Mouse (Mus musculus) ES-CJ7 (cell line): ENCODE measurements around the gene Magi1.

ENCODE experiments used
- DNase-seq: peaks from one replicate; pipeline ENCODE4 v3.0.0; 2011; ENCODE audit warnings: low read depth, low spot score

The Magi1 gene

GRCm38 (mm10) chr6:94162918-94163317 is 120.8 kb downstream of the Magi1 start:
- no peak for DNase-seq

GRCm38 (mm10) chr6:94159256-94159655 is 124.5 kb downstream of the Magi1 start:
- no peak for DNase-seq

DNA sequence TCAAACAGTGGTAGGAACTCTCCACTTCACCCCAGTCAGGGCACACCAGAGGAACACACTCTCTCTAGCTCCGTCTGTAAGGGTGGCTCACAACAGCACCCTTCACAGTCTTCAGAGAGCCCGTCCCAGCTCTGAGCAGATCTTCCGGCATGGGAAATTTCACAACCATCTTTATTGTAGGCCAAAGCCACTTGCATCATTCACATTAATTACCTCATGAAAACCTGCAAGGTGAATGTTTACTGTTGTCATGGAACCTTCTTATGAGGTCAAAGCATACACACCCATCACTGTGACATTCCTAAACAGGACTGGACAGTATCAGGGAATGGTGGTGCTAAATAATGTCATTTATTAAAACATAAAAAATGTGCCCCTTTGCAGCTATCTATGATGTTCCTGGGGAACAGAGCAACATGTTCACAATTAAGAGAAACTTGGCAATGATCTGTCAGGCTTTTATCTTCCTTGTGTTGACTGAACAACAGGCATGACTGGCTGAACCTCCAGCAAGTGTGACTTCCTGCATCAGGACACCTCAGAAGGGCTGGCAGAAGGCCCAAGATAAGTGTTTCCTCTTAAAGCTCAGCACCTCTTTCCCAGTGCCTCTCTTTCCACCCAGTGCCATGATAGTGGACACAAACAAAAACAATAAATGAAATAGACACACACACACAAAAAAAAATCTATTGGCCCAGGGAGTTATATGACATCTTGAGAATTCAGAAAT is 125.4 kb downstream of the Magi1 start:
- DNase-seq, result no peak

- DNase-seq, result no peak
These were observed 127.7 kb downstream of the Magi1 start for GRCm38 (mm10) chr6:94155996-94156395.

DNA sequence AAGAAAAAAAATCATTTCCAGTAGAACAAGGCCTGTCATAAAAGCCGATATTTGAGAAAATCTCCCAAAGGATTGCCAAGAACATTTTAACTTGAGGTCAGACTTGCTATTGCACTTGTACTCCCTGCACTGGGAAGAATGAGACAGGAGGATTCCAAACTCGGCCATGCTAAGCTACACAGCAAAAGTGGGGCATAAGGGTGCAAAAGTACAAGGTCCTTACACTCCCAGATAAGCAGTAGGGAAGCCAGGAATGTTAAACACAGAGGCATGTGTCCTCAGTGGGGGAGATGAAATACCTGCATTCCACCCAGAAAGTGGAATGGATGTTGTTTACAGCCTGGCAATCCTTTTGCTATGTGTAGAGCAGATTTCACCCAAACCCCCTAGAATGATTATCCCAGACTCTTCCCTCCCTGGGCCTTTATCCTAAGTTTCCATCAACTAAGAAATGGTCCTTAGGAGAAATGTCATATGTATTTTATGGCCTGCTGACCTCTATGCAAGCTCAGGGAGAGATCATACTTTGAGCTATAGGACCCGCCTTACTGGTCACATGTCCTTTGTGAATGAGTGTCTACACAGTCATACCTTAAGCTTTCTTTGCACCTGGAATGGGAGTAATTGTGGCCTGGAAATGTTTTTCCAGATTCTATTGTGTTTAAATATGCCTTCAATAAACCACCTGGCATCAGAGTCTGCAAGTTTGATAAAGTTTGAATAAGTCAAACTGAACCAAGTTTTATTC is 128.7 kb downstream of the Magi1 start:
- no peak for DNase-seq

- no peak for DNase-seq
These were observed 130.8 kb downstream of the Magi1 start for GRCm38 (mm10) chr6:94152881-94153280.

- DNase-seq, result no peak
These were observed 132.8 kb downstream of the Magi1 start for GRCm38 (mm10) chr6:94150876-94151275.

DNA sequence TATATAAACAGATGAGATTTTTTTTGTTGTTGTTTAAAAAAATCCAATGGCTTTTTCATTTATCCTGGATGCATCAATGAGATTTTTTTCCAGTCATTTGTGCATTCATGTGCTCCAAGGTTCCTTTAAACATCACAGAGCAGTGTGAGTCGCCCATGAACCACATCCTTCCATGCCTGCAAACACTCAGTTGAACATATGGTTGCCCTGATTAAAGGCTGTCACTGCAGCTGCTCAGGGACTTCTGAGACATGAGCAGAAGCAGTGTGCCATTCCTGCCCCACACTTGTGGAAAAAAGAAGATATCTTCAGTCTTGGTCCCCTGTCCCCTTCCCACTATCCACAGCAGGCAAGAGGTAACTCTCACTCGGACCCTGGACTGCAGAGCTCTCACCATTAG is 133.9 kb downstream of the Magi1 start:
- DNase-seq, result no peak

- DNase-seq, result no peak
These were observed 137.6 kb downstream of the Magi1 start for GRCm38 (mm10) chr6:94146206-94146493.

DNA sequence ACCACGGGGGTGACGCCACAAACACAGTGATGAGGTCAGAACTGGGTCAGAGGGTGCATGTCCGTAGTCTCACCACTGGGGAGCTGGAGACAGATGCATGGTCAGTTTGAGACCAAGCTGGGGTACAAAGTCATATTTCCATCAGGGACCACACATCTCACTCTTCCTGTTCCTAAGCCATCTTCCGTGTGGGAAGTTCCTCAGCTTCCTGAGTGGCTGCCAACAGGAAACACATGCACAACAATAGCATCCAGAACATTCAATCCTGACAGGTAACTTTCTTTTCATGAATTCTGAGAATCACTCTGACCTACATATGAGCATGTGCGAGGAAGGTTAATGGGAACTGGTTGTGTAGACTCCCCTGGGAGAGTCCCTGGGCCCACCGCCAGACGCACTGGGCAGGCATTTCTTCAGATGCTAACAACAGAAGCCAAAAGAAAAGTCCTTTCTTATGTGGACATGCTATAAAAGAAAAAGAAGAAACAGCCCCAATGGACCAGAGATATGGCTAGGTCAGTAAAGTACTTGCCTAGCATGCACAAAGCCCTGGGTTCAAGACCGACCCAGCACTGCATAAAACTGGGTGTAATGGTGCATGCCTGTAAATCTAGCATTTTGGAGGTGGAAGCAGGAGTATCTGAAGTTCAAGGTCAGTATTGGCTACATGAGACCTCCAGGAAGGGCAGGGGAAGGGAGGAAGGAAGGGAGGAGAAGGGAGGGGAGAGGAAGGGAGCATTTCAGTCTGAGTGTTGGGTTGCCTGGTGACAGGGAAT is 138.1 kb downstream of the Magi1 start:
- no peak for DNase-seq

DNA sequence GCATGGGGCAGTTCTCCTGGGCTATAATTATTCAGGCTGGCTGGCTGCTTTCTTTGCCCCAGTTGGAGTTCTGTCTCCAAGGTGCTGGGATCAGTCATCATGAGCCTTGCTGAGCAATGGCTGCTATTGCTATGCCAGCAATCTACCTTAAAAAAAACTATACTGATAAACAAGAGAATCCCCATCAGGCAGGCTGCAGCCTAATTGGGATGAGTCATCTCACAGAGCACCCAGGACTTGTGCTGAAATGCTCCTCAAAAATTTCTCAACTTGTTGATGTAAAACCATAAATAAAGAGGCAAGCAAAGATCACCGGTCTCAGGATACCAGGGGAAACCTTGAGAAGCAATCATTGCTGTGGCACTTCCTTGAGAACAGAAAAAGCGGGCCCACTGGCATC is 141.2 kb downstream of the Magi1 start:
- no peak for DNase-seq

- DNase-seq, result no peak
These were observed 142.2 kb downstream of the Magi1 start for GRCm38 (mm10) chr6:94141496-94141895.

- no peak for DNase-seq
These were observed 143.7 kb downstream of the Magi1 start for GRCm38 (mm10) chr6:94139952-94140414.

- DNase-seq, result peak; percentile 15
These were observed 147.0 kb downstream of the Magi1 start for GRCm38 (mm10) chr6:94136693-94137092.

DNA sequence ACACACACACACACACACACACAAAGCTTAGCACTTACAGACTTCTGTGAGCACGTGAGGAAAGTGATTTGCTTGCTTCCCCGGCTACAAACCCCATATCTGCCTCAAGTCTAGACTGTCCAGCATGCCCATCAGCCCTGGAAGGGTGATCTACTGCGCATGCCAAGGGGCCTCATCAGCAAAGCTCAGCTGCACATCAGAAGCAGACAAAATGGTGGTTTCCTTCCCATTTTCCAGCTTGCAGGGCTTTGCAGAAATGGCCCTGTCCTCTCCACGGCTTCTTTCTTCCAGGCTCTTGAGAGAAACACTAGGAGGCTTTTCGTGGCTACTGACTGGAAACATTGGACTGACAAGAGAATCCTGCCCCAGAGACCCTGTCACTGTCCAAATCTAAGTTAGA is 149.6 kb downstream of the Magi1 start:
- no peak for DNase-seq

GRCm38 (mm10) chr6:94131999-94132398 is 151.7 kb downstream of the Magi1 start:
- no peak for DNase-seq

DNA sequence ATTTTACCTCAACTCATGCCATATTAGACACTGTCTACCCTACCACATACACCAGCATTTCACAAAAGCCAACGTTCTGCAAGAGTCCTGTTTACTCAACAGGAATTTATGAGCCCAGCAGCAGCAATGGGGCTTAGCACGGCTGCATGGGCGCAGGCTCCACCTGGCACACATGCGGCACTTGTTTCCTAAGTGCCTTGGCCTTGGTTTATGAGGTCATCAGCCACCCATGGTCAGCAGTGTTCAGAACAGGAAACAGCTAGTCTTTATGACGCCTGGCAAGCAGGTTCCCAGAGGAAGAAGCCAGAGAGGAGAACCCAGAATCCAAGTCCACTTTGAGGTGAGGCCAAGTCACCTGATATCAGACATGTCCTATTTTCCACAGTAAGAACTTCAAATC is 153.3 kb downstream of the Magi1 start:
- DNase-seq, result no peak

GRCm38 (mm10) chr6:94126763-94127162 is 157.0 kb downstream of the Magi1 start:
- DNase-seq, result no peak

DNA sequence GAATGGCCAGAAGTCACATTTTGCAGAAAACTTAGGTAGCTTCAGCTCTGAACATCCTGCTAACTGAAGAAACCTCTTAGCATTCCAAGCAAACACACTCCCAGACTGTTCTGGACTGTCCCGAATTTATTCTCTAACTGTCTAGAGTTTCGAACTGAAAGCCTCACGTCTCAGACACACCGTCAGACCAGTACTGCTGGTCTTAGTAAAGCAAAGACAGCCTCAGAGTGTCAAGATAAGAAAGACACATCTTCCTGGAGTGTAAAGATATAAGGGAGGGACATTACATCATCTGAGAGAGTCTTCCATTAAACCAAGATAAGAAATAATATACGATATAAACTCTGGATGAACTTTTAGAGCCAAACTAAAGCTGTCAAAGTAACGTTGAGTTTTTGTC is 158.6 kb downstream of the Magi1 start:
- DNase-seq, result no peak

- no peak for DNase-seq
These were observed 159.4 kb downstream of the Magi1 start for GRCm38 (mm10) chr6:94124279-94124678.

GRCm38 (mm10) chr6:94122566-94123150 is 161.1 kb downstream of the Magi1 start:
- no peak for DNase-seq

DNA sequence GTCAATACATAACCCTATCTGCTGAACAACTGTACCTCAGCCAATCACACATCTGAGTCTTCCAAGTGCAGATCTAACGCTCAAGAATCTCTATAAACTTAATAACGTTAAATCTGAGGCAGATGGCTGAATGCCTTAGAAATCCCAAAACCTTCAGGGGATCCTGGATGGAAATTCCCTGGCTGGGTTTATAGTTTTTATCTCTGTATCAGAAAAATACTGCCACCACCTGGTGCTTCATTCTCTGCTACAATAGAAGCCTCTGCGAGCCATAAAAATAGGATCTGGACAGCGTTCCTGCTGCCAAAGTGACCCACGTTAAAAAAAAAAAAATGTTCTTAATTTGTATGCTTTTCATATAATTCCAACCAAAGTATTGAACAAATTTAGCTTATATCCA is 162.2 kb downstream of the Magi1 start:
- DNase-seq, result no peak
